Mouse (Mus musculus) layer of hippocampus, adult 18-20 months (tissue): ENCODE results near the gene Slc9a5. TPM values are rescaled to one million over a fixed set of nuclear protein-coding genes. Genes with fewer than 3 reads are reported as not detected.

Experiments used
- DNase-seq, 2 experiments: peaks; one replicate each; pipeline ENCODE4 v3.0.0; 2022; ENCODE audit warnings: low spot score in 2 of 2
- long read RNA-seq: library from polyadenylated mRNA; stranded (forward); transcript quantifications from one replicate; pipeline ENCODE4 v2.0.0, GENCODE M21; 2021
- total RNA-seq, 2 experiments: library from RNA; stranded (reverse); gene quantifications; 2 replicates each; pipeline ENCODE4 v1.2.3; 2021

The Slc9a5 gene
- 10 to 100 TPM; 11.9 to 13.0 TPM for total RNA-seq
- long read RNA-seq, transcript Slc9a5-201 (16 exons, 3,499 nt) = major isoform, 6 of 19 reads
- long read RNA-seq, partial matches to known transcripts = 1 of 19 reads
- long read RNA-seq, other reads (novel, unspliced or antisense) = 12 of 19 reads

- peak in 1 of 2 experiments; percentile 31 for DNase-seq
Measured at GRCm38 (mm10) chr8:105348450-105349095, at the start of gene Slc9a5. Gene Slc9a5, plus strand, starts transcription at chr8:105348843.

DNA sequence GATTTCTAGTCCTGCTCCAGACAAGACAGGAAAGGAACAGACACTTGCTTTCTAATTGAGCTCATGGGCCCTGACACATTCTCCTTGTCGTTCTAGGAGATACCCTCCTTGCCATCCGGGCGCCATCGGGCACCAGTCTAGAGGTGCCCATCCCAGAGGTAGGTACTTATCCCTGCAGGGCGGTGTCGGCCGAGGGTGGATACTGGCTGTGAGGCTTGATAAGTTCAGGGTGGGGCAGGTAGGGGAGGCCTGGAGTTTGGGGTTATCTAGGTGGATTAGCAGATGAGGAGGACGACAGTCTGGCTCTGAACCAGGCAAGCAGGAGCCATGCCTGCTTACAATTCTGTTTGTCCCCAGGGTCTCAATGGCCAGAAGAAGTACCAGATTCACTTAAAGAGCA lies 48.7 kb upstream of the Slc9a5 start:
- DNase-seq = no peak

GRCm38 (mm10) chr8:105303396-105303795 lies 45.2 kb upstream of the Slc9a5 start:
- no peak for DNase-seq

DNA sequence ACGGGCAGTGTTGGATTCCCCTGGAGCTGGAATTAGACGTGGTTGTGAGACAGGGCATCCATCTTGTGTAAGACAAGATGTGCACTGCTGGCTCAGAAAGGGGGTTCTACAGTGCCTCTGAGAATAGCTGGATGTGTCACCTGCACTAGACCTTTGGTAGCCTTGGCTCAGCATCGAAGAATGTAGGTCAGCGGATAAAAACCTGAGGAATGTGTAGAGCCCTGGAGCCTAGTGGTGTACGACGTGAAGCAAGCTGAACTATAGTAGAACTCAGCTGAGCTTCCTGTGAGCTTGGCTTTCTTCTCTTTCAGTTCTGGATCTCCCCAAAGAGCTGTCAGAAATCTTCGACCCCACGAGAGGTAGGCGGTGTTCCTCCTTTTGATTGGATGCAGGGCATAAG lies 44.8 kb upstream of the Slc9a5 start:
- no peak for DNase-seq

- no peak for DNase-seq
Measured at GRCm38 (mm10) chr8:105304325-105305210, 44.1 kb upstream of the Slc9a5 start.

GRCm38 (mm10) chr8:105305211-105306145 lies 43.2 kb upstream of the Slc9a5 start, which contains the start of gene Elmo3:
Gene Elmo3, plus strand, starts transcription at chr8:105305601.
- peak; percentile 43 to 46 for DNase-seq

DNA sequence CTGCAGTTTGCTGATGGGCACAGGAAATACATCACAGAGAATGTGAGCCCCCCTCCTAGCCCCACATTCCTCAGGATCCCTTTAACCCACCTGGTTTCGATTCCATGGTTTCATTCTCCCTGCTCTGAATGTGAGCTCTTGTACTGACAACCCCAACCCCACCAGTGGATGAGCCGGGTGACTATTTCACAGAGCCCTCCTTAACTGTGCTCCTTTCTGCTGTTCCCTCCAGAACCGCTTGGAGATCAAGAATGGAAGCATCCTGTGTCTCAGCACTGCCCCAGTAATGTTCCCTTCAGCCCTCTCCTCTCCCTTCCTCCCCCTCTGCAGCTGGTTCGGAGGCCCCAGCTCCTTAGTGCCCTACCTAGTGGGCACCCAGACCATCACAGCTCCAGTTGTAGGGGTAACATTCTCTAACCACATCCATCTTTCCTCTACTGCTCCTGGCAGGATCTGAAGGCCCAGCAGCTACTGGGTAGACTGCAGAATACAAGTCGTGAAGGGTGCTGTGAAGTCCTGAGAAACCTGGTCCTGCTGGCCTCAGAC lies 42.4 kb upstream of the Slc9a5 start:
- DNase-seq = no peak

DNA sequence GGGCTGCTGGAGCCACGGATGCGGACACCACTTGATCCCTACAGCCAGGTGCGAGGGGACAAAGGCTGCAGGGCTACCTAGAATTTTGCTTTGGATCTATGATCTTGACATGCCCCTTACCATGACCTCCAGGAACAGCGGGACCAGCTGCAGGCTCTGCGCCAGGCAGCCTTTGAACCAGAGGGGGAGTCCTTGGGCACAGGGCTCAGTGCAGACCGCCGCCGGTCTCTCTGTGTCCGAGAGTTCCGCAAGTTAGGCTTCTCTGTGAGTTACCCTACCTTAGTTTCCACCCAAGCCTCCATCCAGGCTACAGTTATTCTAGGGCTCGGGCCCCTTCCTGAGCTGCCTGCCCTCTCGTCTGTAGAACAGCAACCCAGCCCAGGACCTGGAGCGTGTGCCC lies 41.0 kb upstream of the Slc9a5 start:
- no peak for DNase-seq

DNA sequence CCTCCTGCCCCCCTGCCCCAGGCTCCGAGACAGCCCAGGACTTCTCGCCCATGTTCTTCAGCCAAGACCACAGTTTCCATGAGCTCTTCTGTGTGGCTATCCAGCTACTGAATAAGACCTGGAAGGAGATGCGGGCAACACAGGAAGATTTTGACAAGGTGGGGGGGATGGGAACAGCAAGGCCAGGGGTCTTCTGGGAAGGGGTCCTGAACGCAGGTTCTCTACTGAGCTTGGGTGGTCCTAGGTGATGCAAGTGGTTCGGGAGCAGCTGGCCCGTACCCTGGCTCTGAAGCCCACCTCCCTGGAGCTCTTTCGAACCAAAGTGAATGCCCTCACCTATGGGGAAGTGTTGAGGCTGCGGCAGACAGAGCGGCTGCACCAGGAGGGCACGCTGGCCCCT lies 40.2 kb upstream of the Slc9a5 start:
- no peak for DNase-seq

DNA sequence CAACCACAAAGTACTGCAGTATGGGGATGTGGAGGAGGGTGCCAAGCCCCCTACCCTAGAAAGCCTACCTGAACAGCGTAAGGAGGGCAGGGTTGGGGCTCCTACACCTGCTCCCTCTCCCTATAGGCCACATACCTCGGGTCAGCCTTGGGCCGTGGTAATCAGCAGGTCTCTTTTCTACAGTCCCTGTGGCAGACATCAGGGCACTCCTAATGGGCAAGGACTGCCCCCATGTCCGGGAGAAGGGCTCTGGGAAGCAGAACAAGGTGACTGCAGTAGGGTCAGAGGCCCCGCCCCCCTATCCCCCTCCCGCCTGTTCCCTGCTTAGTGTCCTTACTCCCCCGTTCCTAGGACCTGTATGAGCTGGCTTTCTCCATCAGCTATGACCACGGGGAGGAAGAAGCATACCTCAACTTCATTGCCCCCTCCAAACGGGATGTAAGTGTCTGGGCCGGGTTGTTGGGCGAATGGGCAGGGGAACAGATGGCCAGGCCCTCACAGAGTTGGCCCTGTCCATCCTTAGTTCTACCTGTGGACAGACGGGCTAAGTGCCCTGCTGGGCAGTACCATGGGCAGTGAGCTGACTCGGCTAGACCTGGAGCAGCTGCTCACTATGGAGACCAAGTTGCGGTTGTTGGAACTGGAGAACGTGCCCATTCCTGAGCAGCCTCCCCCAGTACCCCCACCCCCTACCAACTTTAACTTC lies 39.3 kb upstream of the Slc9a5 start:
- no peak for DNase-seq

DNA sequence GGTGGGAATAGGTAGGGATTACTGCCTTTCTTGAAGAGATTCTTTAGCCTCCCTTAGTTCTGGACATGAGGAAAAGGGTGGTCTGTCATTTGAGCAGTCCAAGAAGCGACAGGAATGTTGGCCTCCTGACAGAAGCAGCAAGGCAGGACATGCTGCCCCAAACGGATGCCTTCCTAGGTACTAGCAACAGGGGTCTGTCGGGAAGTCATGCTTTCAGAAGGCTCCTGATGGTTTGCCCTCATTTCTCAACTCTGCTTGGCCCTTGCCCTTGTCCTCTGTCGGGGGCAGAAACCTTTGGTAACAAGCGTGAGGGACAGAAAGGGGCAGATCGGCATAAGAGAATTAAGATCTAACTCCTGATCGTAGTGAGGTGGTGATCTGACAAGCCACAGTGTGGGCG lies 38.5 kb upstream of the Slc9a5 start:
- DNase-seq = no peak

DNA sequence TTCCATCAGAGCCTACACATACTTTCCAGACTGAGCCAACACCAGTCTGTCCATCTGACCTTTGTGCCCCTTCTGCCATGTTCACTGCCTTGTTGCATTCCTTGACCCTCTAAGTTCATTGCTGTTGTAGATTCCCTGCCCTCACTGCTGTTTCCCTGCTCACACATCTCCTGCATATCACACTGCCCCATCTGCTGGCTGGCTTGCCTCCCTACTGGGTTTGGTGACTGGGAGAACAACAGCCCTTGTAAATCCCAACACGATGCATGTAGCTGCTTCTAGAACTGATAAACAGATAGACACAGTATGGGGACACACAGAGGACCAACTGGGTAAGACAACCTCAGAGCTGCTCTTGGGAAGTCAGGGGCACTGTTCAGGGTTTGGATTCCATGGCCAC lies 36.9 kb upstream of the Slc9a5 start:
- DNase-seq = no peak

- DNase-seq = no peak
Measured at GRCm38 (mm10) chr8:105312891-105313481, 35.7 kb upstream of the Slc9a5 start.

- no peak for DNase-seq
Measured at GRCm38 (mm10) chr8:105313622-105314402, 34.8 kb upstream of the Slc9a5 start.

DNA sequence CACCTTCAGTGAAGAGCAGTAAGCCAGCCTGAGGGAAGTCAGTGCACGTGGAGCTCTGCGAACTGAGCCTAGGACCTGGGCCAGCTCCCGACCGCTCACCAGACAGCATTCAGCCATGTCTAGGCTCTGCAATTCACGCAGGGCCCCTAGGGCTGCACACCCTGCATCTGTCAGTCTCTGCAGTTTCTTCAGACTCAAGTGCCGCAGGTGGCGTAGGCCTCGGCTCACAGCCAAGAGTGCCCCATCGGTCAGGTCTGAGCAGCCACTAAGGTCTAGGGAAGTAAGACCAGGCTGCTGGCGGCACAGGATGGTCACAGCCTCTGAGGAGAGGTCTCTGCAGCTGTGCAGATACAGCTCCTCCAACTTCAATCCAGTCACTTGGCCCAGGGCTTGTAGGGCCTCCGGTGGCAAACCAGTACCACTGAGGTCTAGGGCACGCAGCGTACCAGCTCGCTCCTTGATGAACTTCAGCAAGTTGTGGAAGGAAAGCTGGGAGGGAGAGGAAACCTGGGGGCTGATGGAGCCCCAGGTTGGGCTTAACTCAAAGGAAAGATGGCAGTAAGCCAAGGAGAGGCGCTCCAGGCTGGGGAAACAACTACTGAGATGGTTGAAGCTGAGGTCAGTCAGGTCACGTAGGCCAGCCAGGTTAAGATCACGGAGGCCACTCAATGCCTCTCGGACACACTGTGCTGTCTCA lies 33.4 kb upstream of the Slc9a5 start:
- no peak for DNase-seq

DNA sequence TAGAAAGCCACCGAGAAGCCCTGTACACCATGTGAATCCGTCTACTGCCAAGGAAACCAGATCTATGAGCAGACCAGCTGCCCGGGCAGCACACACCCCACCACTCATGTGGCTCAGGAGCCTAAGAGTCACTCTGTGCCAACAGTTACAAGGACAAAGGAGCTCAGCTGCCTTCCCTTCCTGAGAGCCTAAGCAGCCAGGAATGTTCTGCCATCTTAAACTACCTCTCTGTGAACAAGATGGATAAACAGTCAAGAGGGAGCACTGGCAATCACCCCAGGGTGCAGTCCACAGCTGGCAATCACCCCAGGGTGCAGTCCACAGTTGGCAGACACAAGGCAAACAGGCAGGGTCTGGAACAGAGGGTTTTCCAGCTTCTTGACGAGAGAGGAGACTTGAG lies 30.7 kb upstream of the Slc9a5 start:
- no peak for DNase-seq

GRCm38 (mm10) chr8:105318662-105319190 lies 29.9 kb upstream of the Slc9a5 start:
- no peak for DNase-seq

GRCm38 (mm10) chr8:105323183-105323582 lies 25.5 kb upstream of the Slc9a5 start:
- no peak for DNase-seq
